Mouse (Mus musculus): ENCODE results near the gene Pvalb. TPM values are rescaled to one million over a fixed set of nuclear protein-coding genes. Genes with fewer than 3 reads are reported as not detected.

The Pvalb gene
- polyA plus RNA-seq, 1 experiment: 0.06 TPM

GRCm38 (mm10) chr15:78181701-78182405 lies 24.3 kb downstream of the Pvalb start:
- TF ChIP-seq MYOD1 (IDR thresholded peaks at IDR 0.05; ENCODE audit: control insufficient read depth, insufficient read length, low read depth) (no peak), MAX (IDR thresholded peaks at IDR 0.05) (no peak), MYOG (IDR thresholded peaks at IDR 0.05; ENCODE audit: control insufficient read depth, extremely low read depth, insufficient read length) (no peak)

DNA sequence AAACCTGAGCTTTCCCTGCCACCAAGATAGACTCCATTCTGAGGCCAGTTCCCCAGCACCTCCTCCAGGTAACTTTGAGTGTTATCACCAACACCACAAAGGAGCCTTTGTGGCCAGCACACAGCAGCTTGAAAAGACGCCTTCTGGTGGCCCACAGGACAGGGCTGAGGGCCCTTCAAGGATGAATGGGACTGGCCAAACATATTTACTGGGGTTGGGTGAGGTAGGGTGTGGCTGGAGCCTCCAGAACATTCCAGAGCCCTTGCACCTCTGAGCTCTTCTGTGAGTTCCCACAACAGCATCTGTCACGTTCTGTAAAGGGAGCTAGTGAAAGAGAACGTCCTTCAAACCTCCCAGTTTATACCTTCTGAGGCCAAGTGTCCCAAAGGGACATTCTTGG lies 26.4 kb downstream of the Pvalb start:
- Histone ChIP-seq H3K79me2 (ENCODE audit: control insufficient read depth, insufficient read depth) (no peaks in the 10 kb centered on the region), H3K79me3 (ENCODE audit: low read depth) (no peaks in the 10 kb centered on the region), H3K4me3 (ENCODE audit: insufficient read depth, poor library complexity, severe bottlenecking) (no peak overlapping the region), H3K36me3 (ENCODE audit: control insufficient read depth, insufficient read depth) (no peaks in the 10 kb centered on the region), H3K27me3 (ENCODE audit: control insufficient read depth, insufficient read depth, insufficient read length) (peaks cover 52% of the 10 kb centered on the region), H3ac (ENCODE audit: control insufficient read depth, insufficient read length, low read depth) (no peak overlapping the region)
- no peak for TF ChIP-seq MYOG (IDR thresholded peaks at IDR 0.05; ENCODE audit: control insufficient read depth, extremely low read depth, insufficient read length)
- TF ChIP-seq USF1 (IDR thresholded peaks at IDR 0.05; ENCODE audit: low read depth): no peak
- TF ChIP-seq MAX (IDR thresholded peaks at IDR 0.05): no peak
- no peak for TF ChIP-seq MYOD1 (IDR thresholded peaks at IDR 0.05; ENCODE audit: control insufficient read depth, insufficient read length, low read depth)
- no peak for TF ChIP-seq FOSL1 (IDR thresholded peaks at IDR 0.05; ENCODE audit: insufficient read depth, low read length, poor library complexity, severe bottlenecking)
- no peak for TF ChIP-seq CTCF (IDR thresholded peaks at IDR 0.05; ENCODE audit: control insufficient read depth, insufficient read depth, insufficient read length)
- TF ChIP-seq CEBPB (IDR thresholded peaks at IDR 0.05; ENCODE audit: low read depth): no peak

More at GRCm38 (mm10) chr15:78181701-78182405, 24.3 kb downstream of the Pvalb start:
- Histone ChIP-seq H3K27me3 (ENCODE audit: control insufficient read depth, insufficient read depth, insufficient read length) (peaks cover 56% of the 10 kb centered on the region), H3K79me3 (ENCODE audit: low read depth) (no peaks in the 10 kb centered on the region), H3ac (ENCODE audit: control insufficient read depth, insufficient read length, low read depth) (no peak overlapping the region), H3K36me3 (ENCODE audit: control insufficient read depth, insufficient read depth) (no peaks in the 10 kb centered on the region), H3K4me3 (ENCODE audit: insufficient read depth, poor library complexity, severe bottlenecking) (no peak overlapping the region), H3K79me2 (ENCODE audit: control insufficient read depth, insufficient read depth) (no peaks in the 10 kb centered on the region)

GRCm38 (mm10) chr15:78178397-78178796 lies 27.8 kb downstream of the Pvalb start:
- Histone ChIP-seq H3ac (ENCODE audit: control insufficient read depth, insufficient read length, low read depth) (no peak overlapping the region), H3K27me3 (ENCODE audit: control insufficient read depth, insufficient read depth, insufficient read length) (peaks cover 42% of the 10 kb centered on the region), H3K36me3 (ENCODE audit: control insufficient read depth, insufficient read depth) (no peaks in the 10 kb centered on the region), H3K79me3 (ENCODE audit: low read depth) (no peaks in the 10 kb centered on the region), H3K4me3 (ENCODE audit: insufficient read depth, poor library complexity, severe bottlenecking) (no peak overlapping the region), H3K79me2 (ENCODE audit: control insufficient read depth, insufficient read depth) (no peaks in the 10 kb centered on the region)
- peak; percentile 99 for TF ChIP-seq CTCF (IDR thresholded peaks at IDR 0.05; ENCODE audit: control insufficient read depth, insufficient read depth, insufficient read length)
- no peak for TF ChIP-seq CEBPB (IDR thresholded peaks at IDR 0.05; ENCODE audit: low read depth)

GRCm38 (mm10) chr15:78177257-78177656 lies 28.9 kb downstream of the Pvalb start:
- Histone ChIP-seq H3K79me3 (ENCODE audit: low read depth) (no peaks in the 10 kb centered on the region), H3K4me3 (ENCODE audit: insufficient read depth, poor library complexity, severe bottlenecking) (no peak overlapping the region), H3K27me3 (ENCODE audit: control insufficient read depth, insufficient read depth, insufficient read length) (peaks cover 31% of the 10 kb centered on the region), H3K79me2 (ENCODE audit: control insufficient read depth, insufficient read depth) (no peaks in the 10 kb centered on the region), H3K36me3 (ENCODE audit: control insufficient read depth, insufficient read depth) (no peaks in the 10 kb centered on the region), H3ac (ENCODE audit: control insufficient read depth, insufficient read length, low read depth) (no peak overlapping the region)
- TF ChIP-seq CEBPB (IDR thresholded peaks at IDR 0.05; ENCODE audit: low read depth): no peak
- TF ChIP-seq FOSL1 (IDR thresholded peaks at IDR 0.05; ENCODE audit: insufficient read depth, low read length, poor library complexity, severe bottlenecking): no peak
- TF ChIP-seq USF1 (IDR thresholded peaks at IDR 0.05; ENCODE audit: low read depth): no peak
- no peak for TF ChIP-seq MYOD1 (IDR thresholded peaks at IDR 0.05; ENCODE audit: control insufficient read depth, insufficient read length, low read depth)
- TF ChIP-seq CTCF (IDR thresholded peaks at IDR 0.05; ENCODE audit: control insufficient read depth, insufficient read depth, insufficient read length): no peak
- TF ChIP-seq MYOG (IDR thresholded peaks at IDR 0.05; ENCODE audit: control insufficient read depth, extremely low read depth, insufficient read length): no peak
- TF ChIP-seq MAX (IDR thresholded peaks at IDR 0.05): no peak

GRCm38 (mm10) chr15:78174887-78175245 lies 31.3 kb downstream of the Pvalb start:
- Histone ChIP-seq H3K27me3 (ENCODE audit: control insufficient read depth, insufficient read depth, insufficient read length) (peaks cover 10% of the 10 kb centered on the region), H3K79me3 (ENCODE audit: low read depth) (no peaks in the 10 kb centered on the region), H3K36me3 (ENCODE audit: control insufficient read depth, insufficient read depth) (no peaks in the 10 kb centered on the region), H3ac (ENCODE audit: control insufficient read depth, insufficient read length, low read depth) (no peak overlapping the region), H3K4me3 (ENCODE audit: insufficient read depth, poor library complexity, severe bottlenecking) (peak overlapping the region; percentile 27), H3K79me2 (ENCODE audit: control insufficient read depth, insufficient read depth) (no peaks in the 10 kb centered on the region)
- TF ChIP-seq CEBPB (IDR thresholded peaks at IDR 0.05; ENCODE audit: low read depth): no peak
- no peak for TF ChIP-seq MYOD1 (IDR thresholded peaks at IDR 0.05; ENCODE audit: control insufficient read depth, insufficient read length, low read depth)
- TF ChIP-seq CTCF (IDR thresholded peaks at IDR 0.05; ENCODE audit: control insufficient read depth, insufficient read depth, insufficient read length): no peak
- TF ChIP-seq MAX (IDR thresholded peaks at IDR 0.05): no peak
- TF ChIP-seq FOSL1 (IDR thresholded peaks at IDR 0.05; ENCODE audit: insufficient read depth, low read length, poor library complexity, severe bottlenecking): no peak
- no peak for TF ChIP-seq USF1 (IDR thresholded peaks at IDR 0.05; ENCODE audit: low read depth)
- TF ChIP-seq MYOG (IDR thresholded peaks at IDR 0.05; ENCODE audit: control insufficient read depth, extremely low read depth, insufficient read length): no peak

Data from C2C12 (cell line).